ENCODE assay signal across 8 mouse cellular contexts in genomic region chr2:14054716-14055115, GRCm38 (mm10). TPM values are rescaled to one million over a fixed set of nuclear protein-coding genes. Genes with fewer than 3 reads are reported as not detected.
DNase-seq lines count a peak whose midpoint lies in the region; ATAC-seq and TF ChIP-seq lines count a peak whose summit lies in the region.

No protein-coding gene starts in this region.

- 3% methylated on average over 6 of the region's 6 CpGs for WGBS in heart, embryonic 10.5 days

- no peaks in the 10 kb centered on the region for H3K36me3 ChIP-seq in heart, embryonic 10.5 days
- H3K36me3 ChIP-seq in E14TG2a.4 (ENCODE audit: insufficient read depth, low read length), result no peaks in the 10 kb centered on the region

- no peaks in the 10 kb centered on the region for H3K9me3 ChIP-seq in heart, embryonic 10.5 days
- no peaks in the 10 kb centered on the region for H3K9me3 ChIP-seq in E14TG2a.4 (ENCODE audit: low read length)

- H3K4me1 ChIP-seq in heart, embryonic 10.5 days, result peaks cover 13% of the 10 kb centered on the region; the same call in 1 of the 2 replicates
- peaks cover 11% of the 10 kb centered on the region for H3K4me1 ChIP-seq in E14TG2a.4 (replicated peaks; ENCODE audit: low read depth, low read length)

- H3K27ac ChIP-seq in heart, embryonic 10.5 days, result peak overlapping the region; percentile 96

- no peaks in the 10 kb centered on the region for H3K27me3 ChIP-seq in heart, embryonic 10.5 days (ENCODE audit: insufficient read depth, poor library complexity, severe bottlenecking)
- H3K27me3 ChIP-seq in E14TG2a.4 (ENCODE audit: insufficient read depth, low read length), result peaks cover 13% of the 10 kb centered on the region

- peak; percentile 21; the same call in 1 of the 2 replicates for ATAC-seq in megakaryocyte progenitor cell, adult 5-6 weeks (replicated peaks; ENCODE audit: poor library complexity)

- DNase-seq in heart, embryonic 10.5 days (ENCODE audit: low spot score), result no peak
- DNase-seq in heart, adult 18-20 months, result no peak
- DNase-seq in forelimb bud, embryonic 11.5 days (ENCODE audit: low read depth, low spot score), result peak; percentile 24
- DNase-seq in adipocyte (ENCODE audit: low spot score), result no peak
- DNase-seq in spleen, adult 12 weeks (ENCODE audit: low spot score), result no peak
- no peak for DNase-seq in gastrocnemius, postnatal 25 days

- no peak for TF ChIP-seq CTCF in E14TG2a.4 (conservative IDR thresholded peaks at IDR 0.05; ENCODE audit: low read length)

- peak overlapping the region; percentile 78 for H3K4me3 ChIP-seq in heart, embryonic 10.5 days
- peak overlapping the region; percentile 88 for H3K4me3 ChIP-seq in E14TG2a.4 (replicated peaks; ENCODE audit: low read length)

RNA-seq across cellular contexts. Expression of gene Hacd1, which starts 1.2 kb away (rescaled TPM):
- polyA plus RNA-seq in heart, embryonic 10.5 days (2016; fragmentation: Nextera tagmentation; extraction: Ambion mirVana), result 190 and 271 TPM in 2 replicates
- 10 to 100 TPM; 56.6 to 62.7 TPM for total RNA-seq in heart, adult 18-20 months (2021)
- total RNA-seq in megakaryocyte progenitor cell, adult 5-6 weeks (2015), result 51.4 and 53.4 TPM in 2 replicates
- total RNA-seq in megakaryocyte progenitor cell, adult 5-6 weeks (2017), result 73.5 and 79.3 TPM in 2 replicates
- 100 to 1,000 TPM; 247 to 255 TPM for total RNA-seq in gastrocnemius, postnatal 25 days (2021)

RNA-seq across cellular contexts. Expression of gene Stam, which starts 19.2 kb away (rescaled TPM):
- polyA plus RNA-seq in heart, embryonic 10.5 days (2016; fragmentation: Nextera tagmentation; extraction: Ambion mirVana), result 67.3 and 72.6 TPM in 2 replicates
- 10 to 100 TPM; 26.6 to 26.9 TPM for total RNA-seq in heart, adult 18-20 months (2021)
- 31.0 and 35.8 TPM in 2 replicates for total RNA-seq in megakaryocyte progenitor cell, adult 5-6 weeks (2015)
- 21.0 and 24.1 TPM in 2 replicates for total RNA-seq in megakaryocyte progenitor cell, adult 5-6 weeks (2017)
- 10 to 100 TPM; 17.6 to 18.7 TPM for total RNA-seq in gastrocnemius, postnatal 25 days (2021)
